Mouse (Mus musculus) hindbrain, postnatal 0 days (tissue): ENCODE measurements around the gene Foxo3. TPM values are rescaled to one million over a fixed set of nuclear protein-coding genes. Genes with fewer than 3 reads are reported as not detected.

ENCODE experiments used
- ATAC-seq: fragments of 200-750 bp; cut with Nextera tagmentation; 2 replicates; pipeline ENCODE4 v1.8.0; 2017; ENCODE audit warnings: mild to moderate bottlenecking, moderate TSS enrichment, moderate library complexity
- DNase-seq: peaks from one replicate; pipeline ENCODE4 v3.0.0-alpha.2; 2015; ENCODE audit warnings: low spot score
- H3K27ac ChIP-seq: fragments of 300-500 bp; sonication (generic); 2 replicates; pipeline ENCODE4 v1.5.1; 2014; ENCODE audit warnings: mild to moderate bottlenecking
- H3K27me3 ChIP-seq: fragments of 300-500 bp; sonication (generic); 2 replicates; pipeline ENCODE4 v1.6.1; 2014; ENCODE audit warnings: low read length, mixed read lengths; ENCODE audit not compliant: insufficient read depth
- H3K36me3 ChIP-seq: fragments of 300-500 bp; sonication (generic); 2 replicates; pipeline ENCODE4 v1.6.1; 2014; ENCODE audit warnings: low read length, mixed read lengths; ENCODE audit not compliant: insufficient read depth
- H3K4me1 ChIP-seq: fragments of 300-500 bp; sonication (generic); 2 replicates; pipeline ENCODE4 v1.6.1; 2014; ENCODE audit warnings: antibody characterized with exemption, low read length, mixed read lengths; ENCODE audit not compliant: insufficient read depth
- H3K4me2 ChIP-seq: fragments of 300-500 bp; sonication (generic); 2 replicates; pipeline ENCODE4 v1.6.1; 2014; ENCODE audit warnings: low read depth, mild to moderate bottlenecking, low read length, moderate library complexity, mixed read lengths
- H3K4me3 ChIP-seq: fragments of 300-500 bp; sonication (generic); 2 replicates; pipeline ENCODE4 v1.5.1; 2014; ENCODE audit warnings: low read length
- H3K9ac ChIP-seq: fragments of 300-500 bp; sonication (generic); replicated peaks from 2 replicates; pipeline ENCODE4 v1.6.1; 2014; ENCODE audit warnings: mild to moderate bottlenecking, low read length, moderate library complexity, mixed read lengths
- H3K9me3 ChIP-seq: fragments of 300-500 bp; sonication (generic); 2 replicates; pipeline ENCODE4 v1.6.1; 2016; ENCODE audit warnings: low read length, mixed read lengths
- CTCF ChIP-seq: IDR thresholded peaks from 2 replicates; pipeline ENCODE4 v1.5.1; 2016; ENCODE audit warnings: antibody characterized with exemption, control low read depth, low read depth
- WGBS: fragments of 180-500 bp; shearing (Covaris S2); extraction: QIAGEN DNeasy Blood & Tissue Kit; methylation state at CpG from one replicate; pipeline ENCODE4 v1.1.7; 2014; 5-methylcytosine and 5-hydroxymethylcytosine counted together
- polyA plus RNA-seq: library from polyadenylated mRNA; unstranded; fragments of >200 nt; fragmentation: Nextera tagmentation; extraction: Ambion mirVana; gene quantifications from 2 replicates; pipeline ENCODE4 v1.2.1, GENCODE M21; 2015
- total RNA-seq: library from RNA; depleted of rRNA; stranded (reverse); fragments of >200 nt; gene quantifications from 2 replicates; pipeline ENCODE4 v1.2.3, GENCODE M21; 2014

Foxo3 gene
- total and polyA plus RNA-seq, 2 experiments from 2014 or later = 8.6 to 54.7 TPM

GRCm38 (mm10) chr10:42220418-42220952 is 56.1 kb downstream of the Foxo3 start:
- ATAC-seq = no peak

GRCm38 (mm10) chr10:42211407-42211806 is 65.1 kb downstream of the Foxo3 start:
- no peaks in the 10 kb centered on the region for H3K9me3 ChIP-seq
- H3K4me3 ChIP-seq = no peak overlapping the region
- H3K4me1 ChIP-seq = peaks cover 11% of the 10 kb centered on the region; the same call in 1 of the 2 replicates
- no peaks in the 10 kb centered on the region for H3K36me3 ChIP-seq
- H3K27me3 ChIP-seq = no peaks in the 10 kb centered on the region
- no peak for TF ChIP-seq CTCF
- WGBS = 61% methylated on average over 7 of the region's 7 CpGs
- ATAC-seq (no peak), DNase-seq (peak; percentile 36)
- no peak overlapping the region for H3K4me2 ChIP-seq
- H3K27ac ChIP-seq = no peak overlapping the region
- H3K9ac ChIP-seq = no peak overlapping the region

More at GRCm38 (mm10) chr10:42220418-42220952, 56.1 kb downstream of the Foxo3 start:
- no peaks in the 10 kb centered on the region for H3K9me3 ChIP-seq
- H3K27ac ChIP-seq = no peak overlapping the region
- no peaks in the 10 kb centered on the region for H3K27me3 ChIP-seq
- H3K9ac ChIP-seq = no peak overlapping the region
- 75% methylated on average over 5 of the region's 5 CpGs for WGBS
- no peak overlapping the region for H3K4me2 ChIP-seq
- H3K4me1 ChIP-seq = no peaks in the 10 kb centered on the region
- H3K36me3 ChIP-seq = no peaks in the 10 kb centered on the region
- no peak for TF ChIP-seq CTCF
- no peak overlapping the region for H3K4me3 ChIP-seq
- DNase-seq = no peak

DNA sequence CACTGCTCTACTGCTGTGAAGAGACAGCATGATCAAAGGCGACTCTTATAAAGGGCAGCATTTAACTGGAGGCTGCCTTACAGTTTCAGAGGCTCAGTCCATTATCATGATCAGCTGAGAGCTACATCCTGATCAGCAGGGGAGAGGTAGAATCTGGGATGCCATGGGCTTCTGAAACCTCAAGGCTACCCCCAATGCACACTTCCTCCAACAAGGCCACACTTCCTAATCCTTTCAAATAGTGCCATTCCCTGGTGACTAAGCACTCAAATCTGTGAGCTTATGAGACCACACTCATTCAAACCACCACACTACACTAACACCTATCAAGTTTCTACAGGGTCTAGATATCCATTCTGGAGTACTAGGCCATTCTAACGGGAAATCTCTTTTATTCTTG is 65.9 kb downstream of the Foxo3 start:
- H3K36me3 ChIP-seq = no peaks in the 10 kb centered on the region
- peaks cover 11% of the 10 kb centered on the region; the same call in 1 of the 2 replicates for H3K4me1 ChIP-seq
- 62% methylated on average over 2 of the region's 2 CpGs for WGBS
- no peak for ATAC-seq
- no peak for DNase-seq
- H3K27me3 ChIP-seq = no peaks in the 10 kb centered on the region
- TF ChIP-seq CTCF = no peak
- no peaks in the 10 kb centered on the region for H3K9me3 ChIP-seq
- H3K4me3 ChIP-seq = no peak overlapping the region
- 0 out of 2 replicates have a peak overlapping the region, but pooled peaks have one; percentile 2 for H3K27ac ChIP-seq
- no peak overlapping the region for H3K4me2 ChIP-seq
- no peak overlapping the region for H3K9ac ChIP-seq

DNA sequence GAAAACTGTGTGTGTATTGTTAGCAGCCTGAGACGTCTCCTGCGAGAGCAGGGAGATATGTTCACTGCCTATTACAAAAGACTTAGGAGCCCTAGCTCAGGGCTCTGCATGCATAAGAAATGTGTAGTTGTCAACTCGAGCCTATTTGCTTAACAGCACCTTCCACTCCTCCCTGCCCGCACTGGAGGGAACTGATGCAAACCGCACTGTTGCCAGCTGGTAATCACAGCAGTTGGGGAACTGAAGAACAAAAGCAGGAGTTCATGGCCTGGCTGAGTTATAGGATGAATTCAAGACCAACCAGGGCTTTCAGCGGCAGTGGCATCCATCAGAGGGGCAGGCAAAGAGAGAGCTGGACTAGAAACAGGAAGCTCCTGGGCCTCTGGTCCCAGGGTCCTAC is 66.7 kb downstream of the Foxo3 start:
- H3K27me3 ChIP-seq = no peaks in the 10 kb centered on the region
- TF ChIP-seq CTCF = no peak
- H3K9me3 ChIP-seq = no peaks in the 10 kb centered on the region
- no peak overlapping the region for H3K4me3 ChIP-seq
- H3K27ac ChIP-seq = 0 out of 2 replicates have a peak overlapping the region, but pooled peaks have one; percentile 2
- no peak overlapping the region for H3K4me2 ChIP-seq
- 27% methylated on average over 6 of the region's 6 CpGs for WGBS
- no peak overlapping the region for H3K9ac ChIP-seq
- ATAC-seq (no peak), DNase-seq (no peak)
- peaks cover 14% of the 10 kb centered on the region; the same call in 1 of the 2 replicates for H3K4me1 ChIP-seq
- no peaks in the 10 kb centered on the region for H3K36me3 ChIP-seq

DNA sequence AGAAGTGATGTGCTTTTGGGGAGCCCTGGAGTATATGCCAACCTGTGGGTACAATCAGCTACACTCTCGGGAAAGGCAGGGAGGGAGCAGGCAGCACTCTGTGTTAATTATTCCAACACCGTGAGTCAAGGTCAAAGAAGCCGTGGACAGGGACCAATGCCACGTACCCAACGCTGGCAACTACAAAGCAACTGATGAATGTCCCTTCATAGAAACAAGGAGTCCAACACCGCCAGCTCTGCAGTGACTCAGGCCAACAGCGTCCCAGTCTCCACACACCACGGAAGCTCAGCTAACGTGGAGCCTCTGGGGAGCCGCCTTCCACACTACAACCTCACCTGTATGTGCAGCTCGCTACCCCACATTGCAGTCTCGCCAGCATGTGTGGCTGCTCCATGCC is 68.9 kb downstream of the Foxo3 start:
- Histone ChIP-seq H3K4me1 (peaks cover 14% of the 10 kb centered on the region; the same call in 1 of the 2 replicates), H3K4me2 (no peak overlapping the region), H3K36me3 (no peaks in the 10 kb centered on the region), H3K9ac (no peak overlapping the region), H3K4me3 (no peak overlapping the region), H3K27ac (no peak overlapping the region), H3K9me3 (no peaks in the 10 kb centered on the region), H3K27me3 (no peaks in the 10 kb centered on the region)
- ATAC-seq (no peak), DNase-seq (no peak)
- WGBS = 81% methylated on average over 12 of the region's 12 CpGs
- TF ChIP-seq CTCF = no peak

GRCm38 (mm10) chr10:42204768-42205412 is 71.7 kb downstream of the Foxo3 start:
- no peak overlapping the region for H3K9ac ChIP-seq
- H3K27me3 ChIP-seq = no peaks in the 10 kb centered on the region
- H3K9me3 ChIP-seq = no peaks in the 10 kb centered on the region
- no peak for ATAC-seq
- H3K27ac ChIP-seq = no peak overlapping the region
- no peak for TF ChIP-seq CTCF
- no peak overlapping the region for H3K4me3 ChIP-seq
- no peaks in the 10 kb centered on the region for H3K36me3 ChIP-seq
- H3K4me1 ChIP-seq = peaks cover 6% of the 10 kb centered on the region; the same call in 1 of the 2 replicates
- no peak overlapping the region for H3K4me2 ChIP-seq
- WGBS = 69% methylated on average over 20 of the region's 20 CpGs
- DNase-seq = no peak
